Mouse (Mus musculus) brain, embryonic 14.5 days (tissue): Measurements from ENCODE around the gene Crmp1.

Experiments used
- CTCF ChIP-seq: fragments of 200-500 bp; IDR thresholded peaks from 2 replicates; pipeline ENCODE4 v1.5.1; 2012; ENCODE audit warnings: inconsistent platforms, mild to moderate bottlenecking, moderate library complexity, borderline replicate concordance; ENCODE audit not compliant: insufficient read depth, insufficient read length; ENCODE audit errors: extremely low read depth
- POLR2A ChIP-seq: fragments of 200-500 bp; IDR thresholded peaks from 2 replicates; pipeline ENCODE4 v1.6.1; 2012; ENCODE audit warnings: mild to moderate bottlenecking, inconsistent platforms, borderline replicate concordance; ENCODE audit not compliant: poor library complexity, insufficient read depth, insufficient read length, severe bottlenecking; ENCODE audit errors: extremely low read depth

- TF ChIP-seq CTCF = no peak
- TF ChIP-seq POLR2A = peak; percentile 25; the same call in 1 of the 2 replicates
These were observed 94.9 kb downstream of the Crmp1 start, which contains the start of gene Evc for GRCm38 (mm10) chr5:37336485-37337105.
